Mouse (Mus musculus) midbrain, postnatal 0 days (tissue): ENCODE measurements at regions not wholly inside any gene's neighbourhood (a gene's known extent, or its start where the extent isn't known, plus 50 kb on each side); places are given as distances from the start of the nearest gene placed in this dataset.

Experiments
- ATAC-seq: fragments of 200-750 bp; cut with Nextera tagmentation; 2 replicates; pipeline ENCODE4 v1.8.0; 2017; ENCODE audit warnings: moderate number of reproducible peaks, mild to moderate bottlenecking, moderate TSS enrichment, moderate library complexity; ENCODE audit not compliant: low FRiP score
- DNase-seq: peaks from one replicate; pipeline ENCODE4 v3.0.0-alpha.2; 2015; ENCODE audit warnings: low spot score
- H3K27ac ChIP-seq: fragments of 300-500 bp; sonication (generic); 2 replicates; pipeline ENCODE4 v1.5.1; 2014; ENCODE audit warnings: low read depth, mild to moderate bottlenecking, low read length, mixed read lengths
- H3K27me3 ChIP-seq: fragments of 300-500 bp; sonication (generic); 2 replicates; pipeline ENCODE4 v1.6.1; 2014; ENCODE audit warnings: low read length, control low read depth, mixed read lengths; ENCODE audit not compliant: insufficient read depth
- H3K36me3 ChIP-seq: fragments of 300-500 bp; sonication (generic); 2 replicates; pipeline ENCODE4 v1.6.1; 2014; ENCODE audit warnings: low read length, control low read depth, mixed read lengths; ENCODE audit not compliant: insufficient read depth
- H3K4me1 ChIP-seq: fragments of 300-500 bp; sonication (generic); 2 replicates; pipeline ENCODE4 v1.6.1; 2014; ENCODE audit warnings: mild to moderate bottlenecking, control low read depth, antibody characterized with exemption, low read length, mixed read lengths; ENCODE audit not compliant: insufficient read depth
- H3K4me2 ChIP-seq: fragments of 300-500 bp; sonication (generic); 2 replicates; pipeline ENCODE4 v1.6.1; 2014; ENCODE audit warnings: low read depth, mild to moderate bottlenecking, low read length, mixed read lengths; ENCODE audit not compliant: poor library complexity, severe bottlenecking
- H3K4me3 ChIP-seq: fragments of 300-500 bp; sonication (generic); 2 replicates; pipeline ENCODE4 v1.5.1; 2014; ENCODE audit warnings: low read depth, mild to moderate bottlenecking, low read length, moderate library complexity
- H3K9ac ChIP-seq: fragments of 300-500 bp; sonication (generic); replicated peaks from 2 replicates; pipeline ENCODE4 v1.6.1; 2014; ENCODE audit warnings: mild to moderate bottlenecking, low read length, moderate library complexity, mixed read lengths; ENCODE audit not compliant: poor library complexity, severe bottlenecking
- H3K9me3 ChIP-seq: fragments of 300-500 bp; sonication (generic); 2 replicates; pipeline ENCODE4 v1.6.1; 2016; ENCODE audit warnings: low read length, control low read depth
- CTCF ChIP-seq: IDR thresholded peaks from 2 replicates; pipeline ENCODE4 v1.5.1; 2016; ENCODE audit warnings: antibody characterized with exemption, mild to moderate bottlenecking
- WGBS: fragments of 180-500 bp; shearing (Covaris S2); extraction: QIAGEN DNeasy Blood & Tissue Kit; methylation state at CpG from one replicate; pipeline ENCODE4 v1.1.7; 2014; 5-methylcytosine and 5-hydroxymethylcytosine counted together

GRCm38 (mm10) chr17:51393771-51394221, 214.6 kb upstream of the Tbc1d5 start:
- peak; percentile 71 for DNase-seq
- 0 out of 2 replicates have a peak overlapping the region, but pooled peaks have one; percentile 9 for H3K4me2 ChIP-seq

DNA sequence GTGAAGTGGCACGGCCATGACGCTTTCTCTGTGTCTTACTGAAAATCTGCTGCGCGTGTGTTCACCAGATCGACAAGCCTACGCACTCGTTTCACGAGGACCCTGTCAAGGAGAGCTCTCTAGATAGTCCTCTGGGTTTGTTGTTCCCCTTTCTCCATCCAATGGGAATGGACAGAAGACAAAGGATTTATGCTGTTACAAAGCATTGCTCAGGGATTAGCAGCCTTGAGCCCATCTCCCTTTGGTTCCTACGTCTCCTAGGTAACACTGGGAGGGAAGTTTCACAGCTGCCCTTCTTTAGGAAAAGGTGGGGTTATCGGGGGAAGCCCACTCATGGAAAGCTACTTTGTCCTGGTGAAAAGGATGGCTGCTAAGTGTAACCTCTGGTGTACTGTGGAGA, 212.7 kb upstream of the Tbc1d5 start:
- ATAC-seq: no peak
- Histone ChIP-seq H3K36me3 (no peaks in the 10 kb centered on the region), H3K4me1 (0 out of 2 replicates have a peak, but pooled peaks cover 4% of the 10 kb centered on the region), H3K27ac (no peak overlapping the region), H3K9ac (no peak overlapping the region), H3K4me3 (no peak overlapping the region), H3K4me2 (no peak overlapping the region), H3K27me3 (no peaks in the 10 kb centered on the region), H3K9me3 (no peaks in the 10 kb centered on the region)
- no peak for TF ChIP-seq CTCF
- WGBS: 40% methylated on average over 10 of the region's 10 CpGs
- no peak for DNase-seq

More at GRCm38 (mm10) chr17:51393771-51394221, 214.6 kb upstream of the Tbc1d5 start:
- WGBS: 37% methylated on average over 11 of the region's 11 CpGs
- Histone ChIP-seq H3K9me3 (no peaks in the 10 kb centered on the region), H3K27ac (no peak overlapping the region), H3K27me3 (no peaks in the 10 kb centered on the region), H3K4me1 (0 out of 2 replicates have a peak, but pooled peaks cover 4% of the 10 kb centered on the region), H3K36me3 (no peaks in the 10 kb centered on the region), H3K4me3 (no peak overlapping the region), H3K9ac (no peak overlapping the region)
- ATAC-seq: peak; percentile 66
- TF ChIP-seq CTCF: no peak

DNA sequence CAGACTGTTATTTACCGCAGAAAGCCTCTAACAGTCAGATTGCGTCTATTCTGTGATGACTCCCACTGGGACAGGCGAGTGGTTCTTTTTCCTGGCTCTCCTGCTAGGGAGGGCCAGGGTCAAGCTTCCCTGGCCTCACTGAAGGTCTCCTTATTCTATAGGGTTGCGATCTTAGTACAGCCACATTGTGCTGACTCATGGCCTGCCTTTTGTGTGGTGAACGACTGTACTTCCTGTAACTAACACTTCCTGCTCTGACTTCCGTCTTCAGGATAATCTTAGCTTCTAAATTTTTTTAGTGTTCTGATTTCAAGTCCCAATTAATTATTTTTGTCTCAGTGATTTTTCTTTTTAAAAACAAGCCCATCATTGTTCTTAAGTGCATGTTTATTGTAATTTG, 203.4 kb upstream of the Tbc1d5 start:
- 85% methylated on average over 6 of the region's 6 CpGs for WGBS
- Histone ChIP-seq H3K27me3 (no peaks in the 10 kb centered on the region), H3K9me3 (no peaks in the 10 kb centered on the region), H3K4me3 (no peak overlapping the region), H3K4me2 (no peak overlapping the region), H3K36me3 (no peaks in the 10 kb centered on the region), H3K9ac (no peak overlapping the region), H3K27ac (no peak overlapping the region), H3K4me1 (no peaks in the 10 kb centered on the region)
- no peak for DNase-seq
- TF ChIP-seq CTCF: no peak
- ATAC-seq: no peak

GRCm38 (mm10) chr17:51371937-51372479, 192.9 kb upstream of the Tbc1d5 start:
- no peaks in the 10 kb centered on the region for H3K9me3 ChIP-seq
- no peak for DNase-seq
- no peak for TF ChIP-seq CTCF
- no peaks in the 10 kb centered on the region for H3K27me3 ChIP-seq
- no peak overlapping the region for H3K4me3 ChIP-seq
- no peaks in the 10 kb centered on the region for H3K4me1 ChIP-seq
- 38% methylated on average over 7 of the region's 7 CpGs for WGBS
- no peak overlapping the region for H3K9ac ChIP-seq
- ATAC-seq: no peak
- no peak overlapping the region for H3K4me2 ChIP-seq
- H3K36me3 ChIP-seq: no peaks in the 10 kb centered on the region
- no peak overlapping the region for H3K27ac ChIP-seq

- no peak for TF ChIP-seq CTCF
- H3K9me3 ChIP-seq: no peaks in the 10 kb centered on the region
- H3K4me3 ChIP-seq: no peak overlapping the region
- no peak overlapping the region for H3K4me2 ChIP-seq
- no peaks in the 10 kb centered on the region for H3K36me3 ChIP-seq
- H3K9ac ChIP-seq: no peak overlapping the region
- peak; percentile 66; the same call in 1 of the 2 replicates for ATAC-seq
- no peaks in the 10 kb centered on the region for H3K4me1 ChIP-seq
- H3K27ac ChIP-seq: no peak overlapping the region
- H3K27me3 ChIP-seq: no peaks in the 10 kb centered on the region
- WGBS: 42% methylated on average over 7 of the region's 7 CpGs
- DNase-seq: peak; percentile 35
Observed at GRCm38 (mm10) chr17:51370990-51371389, 191.8 kb upstream of the Tbc1d5 start.

GRCm38 (mm10) chr17:51370085-51370484, 190.9 kb upstream of the Tbc1d5 start:
- H3K36me3 ChIP-seq: no peaks in the 10 kb centered on the region
- no peaks in the 10 kb centered on the region for H3K4me1 ChIP-seq
- H3K27ac ChIP-seq: no peak overlapping the region
- H3K27me3 ChIP-seq: no peaks in the 10 kb centered on the region
- DNase-seq (no peak), ATAC-seq (no peak)
- no peak for TF ChIP-seq CTCF
- H3K9me3 ChIP-seq: no peaks in the 10 kb centered on the region
- H3K4me3 ChIP-seq: no peak overlapping the region
- 68% methylated on average over 9 of the region's 9 CpGs for WGBS
- no peak overlapping the region for H3K9ac ChIP-seq
- H3K4me2 ChIP-seq: no peak overlapping the region
